Mouse (Mus musculus): ENCODE measurements around the gene Klkb1. TPM values are rescaled to one million over a fixed set of nuclear protein-coding genes. Genes with fewer than 3 reads are reported as not detected.

Klkb1 gene
- total and polyA plus RNA-seq, 2 experiments from 2014 or later: not detected

DNA sequence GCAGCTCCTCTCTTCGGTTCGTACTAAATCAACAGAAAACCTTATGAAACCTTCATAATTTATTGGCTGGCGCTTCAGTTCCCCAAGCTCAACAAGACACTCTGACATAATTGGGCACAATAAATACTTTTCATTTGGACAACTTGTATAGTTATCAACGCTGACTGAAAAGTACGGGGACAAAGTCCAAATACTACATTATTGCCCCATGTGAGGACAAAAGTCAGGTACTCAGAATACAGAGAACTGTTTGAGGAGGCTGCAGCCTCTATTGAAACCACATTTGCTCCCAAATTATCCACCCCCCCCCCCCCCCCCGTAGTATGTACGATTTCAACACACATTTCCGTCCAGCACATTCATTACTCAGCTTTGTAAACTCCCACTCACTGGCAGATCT lies 55.3 kb downstream of the Klkb1 start:
- Histone ChIP-seq H3K36me3 (replicated peaks; ENCODE audit: control insufficient read depth, insufficient read depth, low read length) (no peaks in the 10 kb centered on the region), H3K27ac (ENCODE audit: low read depth) (no peak overlapping the region), H3K4me3 (ENCODE audit: low read depth, low read length) (no peak overlapping the region), H3K27me3 (ENCODE audit: control insufficient read depth, insufficient read depth, low read length) (no peaks in the 10 kb centered on the region), H3K9ac (replicated peaks; ENCODE audit: low read depth, low read length) (no peak overlapping the region), H3K9me3 (replicated peaks; ENCODE audit: control insufficient read depth, low read length) (no peaks in the 10 kb centered on the region), H3K4me2 (ENCODE audit: low read depth, low read length) (no peak overlapping the region), H3K4me1 (ENCODE audit: control insufficient read depth, insufficient read depth) (no peaks in the 10 kb centered on the region)
- no peak for ATAC-seq (ENCODE audit: insufficient read depth, low read depth)
- no peak for DNase-seq (ENCODE audit: low spot score)
- WGBS: 76% methylated on average over 8 of the region's 8 CpGs
- TF ChIP-seq CTCF (IDR thresholded peaks at IDR 0.05; ENCODE audit: low read depth) (no peak), EP300 (IDR thresholded peaks at IDR 0.05; ENCODE audit: low read depth) (no peak)

DNA sequence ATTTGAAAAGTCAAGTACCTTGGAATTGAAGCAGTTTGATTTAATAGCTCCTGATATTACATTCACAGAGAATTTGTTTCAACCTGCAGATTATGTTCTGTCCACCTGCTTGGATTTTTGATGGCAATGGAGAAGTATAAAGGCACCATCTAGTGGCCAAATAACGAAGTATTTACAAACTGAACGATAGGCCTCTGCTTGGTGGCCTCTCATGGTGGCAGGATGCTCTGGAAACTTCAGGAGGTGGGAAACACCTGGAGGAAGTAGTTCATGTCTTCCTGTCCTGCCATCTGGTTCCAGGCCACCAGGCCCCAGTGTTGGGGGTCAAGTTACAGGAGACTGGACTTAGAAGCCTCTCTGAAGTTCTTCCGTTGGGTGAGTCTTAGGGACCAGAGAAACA lies 56.4 kb downstream of the Klkb1 start:
- Histone ChIP-seq H3K27ac (ENCODE audit: low read depth) (no peak overlapping the region), H3K4me1 (ENCODE audit: control insufficient read depth, insufficient read depth) (no peaks in the 10 kb centered on the region), H3K36me3 (replicated peaks; ENCODE audit: control insufficient read depth, insufficient read depth, low read length) (no peaks in the 10 kb centered on the region), H3K27me3 (ENCODE audit: control insufficient read depth, insufficient read depth, low read length) (no peaks in the 10 kb centered on the region), H3K9ac (replicated peaks; ENCODE audit: low read depth, low read length) (no peak overlapping the region), H3K4me2 (ENCODE audit: low read depth, low read length) (no peak overlapping the region), H3K4me3 (ENCODE audit: low read depth, low read length) (no peak overlapping the region), H3K9me3 (replicated peaks; ENCODE audit: control insufficient read depth, low read length) (no peaks in the 10 kb centered on the region)
- TF ChIP-seq CTCF (IDR thresholded peaks at IDR 0.05; ENCODE audit: low read depth): peak; percentile 70
- TF ChIP-seq EP300 (IDR thresholded peaks at IDR 0.05; ENCODE audit: low read depth): peak; percentile 84; the same call in 1 of the 2 replicates
- 25% methylated on average over 3 of the region's 3 CpGs for WGBS
- peak; percentile 23 for DNase-seq (ENCODE audit: low spot score)
- ATAC-seq (ENCODE audit: insufficient read depth, low read depth): no peak

DNA sequence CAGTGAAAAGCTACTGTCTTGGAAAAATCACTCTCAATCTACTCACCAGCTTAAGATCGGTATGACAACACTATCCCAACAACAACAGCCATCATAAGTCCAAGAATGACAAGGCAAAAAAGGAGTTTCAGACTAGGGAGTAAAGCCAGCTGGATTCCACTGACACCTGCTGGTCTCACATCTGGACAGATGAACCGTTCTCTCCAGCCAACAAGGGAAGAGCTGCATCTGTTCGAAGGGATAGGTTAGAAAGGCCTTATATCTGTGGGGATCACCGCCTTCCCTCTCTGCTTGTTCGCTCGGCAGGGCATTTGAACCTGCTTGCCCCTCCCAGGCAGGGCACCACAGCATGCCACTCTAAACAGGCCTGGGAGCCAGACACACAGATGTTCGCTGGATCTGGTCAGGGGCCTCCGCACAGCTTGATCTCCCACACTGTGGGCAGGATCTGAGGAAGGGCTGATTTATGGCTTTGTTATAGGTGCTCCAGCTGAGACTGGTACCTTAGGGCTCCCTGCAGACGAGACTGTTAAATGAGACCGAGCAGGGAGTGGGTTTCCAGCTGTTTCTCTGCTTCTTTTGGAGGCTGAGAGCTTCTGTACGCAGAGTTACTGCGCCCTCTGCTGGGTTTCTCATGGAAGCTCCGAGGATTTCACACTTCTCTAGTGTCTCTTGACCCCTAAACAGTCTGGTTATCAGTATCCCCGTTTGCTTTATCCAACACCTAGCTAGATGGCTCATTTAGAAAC lies 58.3 kb downstream of the Klkb1 start:
- TF ChIP-seq EP300 (IDR thresholded peaks at IDR 0.05; ENCODE audit: low read depth) (no peak), CTCF (IDR thresholded peaks at IDR 0.05; ENCODE audit: low read depth) (peak; percentile 69)
- Histone ChIP-seq H3K36me3 (replicated peaks; ENCODE audit: control insufficient read depth, insufficient read depth, low read length) (no peaks in the 10 kb centered on the region), H3K27me3 (ENCODE audit: control insufficient read depth, insufficient read depth, low read length) (no peaks in the 10 kb centered on the region), H3K9ac (replicated peaks; ENCODE audit: low read depth, low read length) (no peak overlapping the region), H3K9me3 (replicated peaks; ENCODE audit: control insufficient read depth, low read length) (no peaks in the 10 kb centered on the region), H3K4me1 (ENCODE audit: control insufficient read depth, insufficient read depth) (no peaks in the 10 kb centered on the region), H3K4me3 (ENCODE audit: low read depth, low read length) (no peak overlapping the region), H3K4me2 (ENCODE audit: low read depth, low read length) (no peak overlapping the region), H3K27ac (ENCODE audit: low read depth) (no peak overlapping the region)
- WGBS: 31% methylated on average over 14 of the region's 14 CpGs
- 0 out of 2 replicates have a peak, but pooled peaks have one; percentile 39 for ATAC-seq (ENCODE audit: insufficient read depth, low read depth)
- DNase-seq (ENCODE audit: low spot score): peak; percentile 55

- ATAC-seq (ENCODE audit: insufficient read depth, low read depth) (no peak), DNase-seq (ENCODE audit: low spot score) (no peak)
- Histone ChIP-seq H3K27ac (ENCODE audit: low read depth) (no peak overlapping the region), H3K4me2 (ENCODE audit: low read depth, low read length) (no peak overlapping the region), H3K9me3 (replicated peaks; ENCODE audit: control insufficient read depth, low read length) (no peaks in the 10 kb centered on the region), H3K4me3 (ENCODE audit: low read depth, low read length) (no peak overlapping the region), H3K4me1 (ENCODE audit: control insufficient read depth, insufficient read depth) (no peaks in the 10 kb centered on the region), H3K27me3 (ENCODE audit: control insufficient read depth, insufficient read depth, low read length) (no peaks in the 10 kb centered on the region), H3K9ac (replicated peaks; ENCODE audit: low read depth, low read length) (no peak overlapping the region), H3K36me3 (replicated peaks; ENCODE audit: control insufficient read depth, insufficient read depth, low read length) (no peaks in the 10 kb centered on the region)
- WGBS: 90% methylated on average over 6 of the region's 6 CpGs
- TF ChIP-seq CTCF (IDR thresholded peaks at IDR 0.05; ENCODE audit: low read depth): no peak
- no peak for TF ChIP-seq EP300 (IDR thresholded peaks at IDR 0.05; ENCODE audit: low read depth)
Measured at GRCm38 (mm10) chr8:45235228-45235627, 59.4 kb downstream of the Klkb1 start.

DNA sequence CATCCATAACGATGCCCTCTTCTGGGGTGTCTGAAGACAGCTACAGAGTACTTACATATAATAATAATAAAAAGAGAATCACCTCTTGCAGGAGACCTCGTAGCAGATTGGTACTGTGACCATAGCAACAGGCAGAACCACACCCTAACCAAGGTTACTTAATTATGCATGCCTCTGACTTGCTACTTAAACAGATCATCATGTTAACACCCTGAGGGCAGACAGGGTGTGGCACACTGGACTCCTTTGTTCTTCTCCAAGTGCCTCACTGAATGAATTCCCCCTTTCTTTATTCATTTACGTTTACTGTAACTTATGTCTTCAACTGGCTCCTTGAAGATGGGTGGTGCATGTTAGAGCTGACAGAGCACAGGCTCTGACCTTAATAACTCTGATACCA lies 61.4 kb downstream of the Klkb1 start:
- ATAC-seq (ENCODE audit: insufficient read depth, low read depth) (no peak), DNase-seq (ENCODE audit: low spot score) (no peak)
- Histone ChIP-seq H3K4me2 (ENCODE audit: low read depth, low read length) (no peak overlapping the region), H3K36me3 (replicated peaks; ENCODE audit: control insufficient read depth, insufficient read depth, low read length) (no peaks in the 10 kb centered on the region), H3K4me1 (ENCODE audit: control insufficient read depth, insufficient read depth) (no peaks in the 10 kb centered on the region), H3K9ac (replicated peaks; ENCODE audit: low read depth, low read length) (no peak overlapping the region), H3K27ac (ENCODE audit: low read depth) (no peak overlapping the region), H3K9me3 (replicated peaks; ENCODE audit: control insufficient read depth, low read length) (no peaks in the 10 kb centered on the region), H3K4me3 (ENCODE audit: low read depth, low read length) (no peak overlapping the region), H3K27me3 (ENCODE audit: control insufficient read depth, insufficient read depth, low read length) (no peaks in the 10 kb centered on the region)
- TF ChIP-seq CTCF (IDR thresholded peaks at IDR 0.05; ENCODE audit: low read depth) (no peak), EP300 (IDR thresholded peaks at IDR 0.05; ENCODE audit: low read depth) (no peak)
- WGBS: 69% methylated on average over 3 of the region's 3 CpGs

Other genes starting within 250 kb of the Klkb1 start
- not detected in 2 replicates for gene Mtnr1a, start 225.7 kb downstream of the Klkb1 start, total RNA-seq (2014; rRNA removed; ENCODE audit: low replicate concordance)
- not detected in 2 replicates for gene Mtnr1a, start 225.7 kb downstream of the Klkb1 start, polyA plus RNA-seq (2015; fragmentation: Nextera tagmentation; extraction: Ambion mirVana)
- gene F11, start 32.8 kb downstream of the Klkb1 start, total RNA-seq (2014; rRNA removed; ENCODE audit: low replicate concordance): not detected in 2 replicates
- gene F11, start 32.8 kb downstream of the Klkb1 start, polyA plus RNA-seq (2015; fragmentation: Nextera tagmentation; extraction: Ambion mirVana): not detected in 2 replicates
- not detected in 2 replicates for gene Gm45753, start 13.6 kb upstream of the Klkb1 start, total RNA-seq (2014; rRNA removed; ENCODE audit: low replicate concordance)
- gene Gm45753, start 13.6 kb upstream of the Klkb1 start, polyA plus RNA-seq (2015; fragmentation: Nextera tagmentation; extraction: Ambion mirVana): not detected in 2 replicates
- 0.15 and 1.3 TPM in 2 replicates for gene Cyp4v3, start 38.4 kb upstream of the Klkb1 start, total RNA-seq (2014; rRNA removed; ENCODE audit: low replicate concordance)
- gene Cyp4v3, start 38.4 kb upstream of the Klkb1 start, polyA plus RNA-seq (2015; fragmentation: Nextera tagmentation; extraction: Ambion mirVana): 0.65 and 0.83 TPM in 2 replicates
- 4.9 and 7.3 TPM in 2 replicates for gene Fam149a, start 87.4 kb upstream of the Klkb1 start, total RNA-seq (2014; rRNA removed; ENCODE audit: low replicate concordance)
- 2.4 and 2.6 TPM in 2 replicates for gene Fam149a, start 87.4 kb upstream of the Klkb1 start, polyA plus RNA-seq (2015; fragmentation: Nextera tagmentation; extraction: Ambion mirVana)
- gene Tlr3, start 116.2 kb upstream of the Klkb1 start, total RNA-seq (2014; rRNA removed; ENCODE audit: low replicate concordance): 2.9 and 6.6 TPM in 2 replicates
- gene Tlr3, start 116.2 kb upstream of the Klkb1 start, polyA plus RNA-seq (2015; fragmentation: Nextera tagmentation; extraction: Ambion mirVana): 2.3 and 2.9 TPM in 2 replicates
- 385 and 419 TPM in 2 replicates for gene Sorbs2, start 212.9 kb upstream of the Klkb1 start, total RNA-seq (2014; rRNA removed; ENCODE audit: low replicate concordance)
- 205 and 228 TPM in 2 replicates for gene Sorbs2, start 212.9 kb upstream of the Klkb1 start, polyA plus RNA-seq (2015; fragmentation: Nextera tagmentation; extraction: Ambion mirVana)

All from heart, postnatal 0 days (tissue).